Mouse (Mus musculus) limb, embryonic 12.5 days (tissue): Measurements from ENCODE around the gene Gm10234. TPM values are rescaled to one million over a fixed set of nuclear protein-coding genes. Genes with fewer than 3 reads are reported as not detected.

Experiments used
- ATAC-seq: fragments of 200-750 bp; cut with Nextera tagmentation; 2 replicates; pipeline ENCODE4 v1.8.0; 2017; ENCODE audit warnings: low read depth, moderate TSS enrichment; ENCODE audit not compliant: insufficient number of reproducible peaks, insufficient read depth, low FRiP score, low TSS enrichment
- H3K27ac ChIP-seq: fragments of 300-500 bp; sonication (generic); 2 replicates; pipeline ENCODE4 v1.5.1; 2016; ENCODE audit warnings: mild to moderate bottlenecking, moderate library complexity
- H3K27me3 ChIP-seq: fragments of 300-500 bp; sonication (generic); 2 replicates; pipeline ENCODE4 v1.6.1; 2016; ENCODE audit warnings: mild to moderate bottlenecking, moderate library complexity
- H3K36me3 ChIP-seq: fragments of 300-500 bp; sonication (generic); 2 replicates; pipeline ENCODE4 v1.6.1; 2016; ENCODE audit warnings: mild to moderate bottlenecking, moderate library complexity
- H3K4me1 ChIP-seq: fragments of 300-500 bp; sonication (generic); replicated peaks from 2 replicates; pipeline ENCODE4 v1.6.1; 2016
- H3K4me2 ChIP-seq: fragments of 300-500 bp; sonication (generic); 2 replicates; pipeline ENCODE4 v1.6.1; 2016; ENCODE audit warnings: mild to moderate bottlenecking, moderate library complexity
- H3K4me3 ChIP-seq: fragments of 300-500 bp; sonication (generic); replicated peaks from 2 replicates; pipeline ENCODE4 v1.5.1; 2016; ENCODE audit warnings: mild to moderate bottlenecking
- H3K9ac ChIP-seq: fragments of 300-500 bp; sonication (generic); replicated peaks from 2 replicates; pipeline ENCODE4 v1.6.1; 2016; ENCODE audit warnings: mild to moderate bottlenecking, moderate library complexity
- H3K9me3 ChIP-seq: fragments of 300-500 bp; sonication (generic); 2 replicates; pipeline ENCODE4 v1.6.1; 2016; ENCODE audit warnings: mild to moderate bottlenecking, moderate library complexity
- WGBS: fragments of 180-500 bp; shearing (Covaris S2); methylation state at CpG from one replicate; pipeline ENCODE4 v1.1.7; 2016; 5-methylcytosine and 5-hydroxymethylcytosine counted together
- polyA plus RNA-seq: library from polyadenylated mRNA; unstranded; fragments of >200 nt; fragmentation: Nextera tagmentation; extraction: Ambion mirVana; gene quantifications from 2 replicates; pipeline ENCODE4 v1.2.1, GENCODE M21; 2016

Gene Gm10234
- not detected in 2 replicates for polyA plus RNA-seq

- H3K36me3 ChIP-seq: no peaks in the 10 kb centered on the region
- H3K9ac ChIP-seq: no peak within 1 kb of the TSS
- H3K4me2 ChIP-seq: no peak within 1 kb of the TSS
- no peaks in the 10 kb centered on the region for H3K4me1 ChIP-seq
- no peaks in the 10 kb centered on the region for H3K27me3 ChIP-seq
- ATAC-seq: no peak
- no peaks in the 10 kb centered on the region for H3K9me3 ChIP-seq
- no peak within 1 kb of the TSS for H3K27ac ChIP-seq
- no peak within 1 kb of the TSS for H3K4me3 ChIP-seq
Measured at GRCm38 (mm10) chr6:95321812-95322211, at the start of gene Gm10234. Gene Gm10234, plus strand, starts transcription at chr6:95322112.

DNA sequence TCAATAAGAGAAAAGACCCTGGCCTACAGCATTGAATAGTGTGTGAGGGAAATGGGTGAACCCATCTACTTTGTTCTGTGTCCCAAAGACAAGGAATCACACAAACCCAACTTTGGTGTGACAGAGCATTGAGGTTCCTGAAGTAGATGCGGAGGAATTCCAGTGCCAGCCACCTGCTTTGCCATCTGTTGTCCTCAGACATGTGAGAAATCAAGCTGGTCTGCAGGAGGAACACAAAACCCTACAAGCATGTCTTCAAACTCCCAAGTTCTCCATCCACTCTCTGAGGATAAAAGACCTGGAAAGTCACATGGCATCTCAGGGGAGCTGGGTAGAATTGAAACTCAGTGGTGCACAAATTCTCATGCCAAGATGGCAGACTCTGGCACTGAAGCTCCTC, 44.3 kb upstream of the Gm10234 start:
- Histone ChIP-seq H3K27me3 (no peaks in the 10 kb centered on the region), H3K9me3 (no peaks in the 10 kb centered on the region), H3K4me2 (no peak overlapping the region), H3K4me1 (no peaks in the 10 kb centered on the region), H3K27ac (no peak overlapping the region), H3K4me3 (no peak overlapping the region), H3K36me3 (no peaks in the 10 kb centered on the region), H3K9ac (no peak overlapping the region)
- 96% methylated on average over 1 of the region's 1 CpGs for WGBS
- no peak for ATAC-seq

DNA sequence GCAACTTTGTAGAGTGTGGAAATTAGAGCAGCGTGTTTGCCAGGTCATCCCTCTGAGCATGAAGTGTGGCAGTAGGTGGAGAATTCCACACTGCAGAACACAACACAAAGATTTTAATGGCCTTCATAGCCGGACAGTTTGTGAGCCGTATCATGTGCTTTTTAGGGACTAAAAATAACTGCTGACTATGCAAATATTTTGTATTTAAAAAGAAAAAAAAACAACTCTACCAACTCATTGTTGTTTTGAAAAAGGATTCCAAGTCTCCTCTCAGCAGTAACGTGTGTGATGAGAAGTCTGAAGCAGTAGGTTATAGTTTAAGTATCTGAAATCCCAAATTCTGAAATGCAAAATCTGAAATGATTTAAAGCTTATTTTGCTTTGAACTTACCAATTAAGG, 25.9 kb upstream of the Gm10234 start:
- no peak overlapping the region for H3K27ac ChIP-seq
- 76% methylated on average over 4 of the region's 4 CpGs for WGBS
- no peak overlapping the region for H3K4me2 ChIP-seq
- H3K4me3 ChIP-seq: no peak overlapping the region
- no peak overlapping the region for H3K9ac ChIP-seq
- no peaks in the 10 kb centered on the region for H3K4me1 ChIP-seq
- H3K9me3 ChIP-seq: no peaks in the 10 kb centered on the region
- ATAC-seq: no peak
- H3K36me3 ChIP-seq: no peaks in the 10 kb centered on the region
- H3K27me3 ChIP-seq: no peaks in the 10 kb centered on the region

DNA sequence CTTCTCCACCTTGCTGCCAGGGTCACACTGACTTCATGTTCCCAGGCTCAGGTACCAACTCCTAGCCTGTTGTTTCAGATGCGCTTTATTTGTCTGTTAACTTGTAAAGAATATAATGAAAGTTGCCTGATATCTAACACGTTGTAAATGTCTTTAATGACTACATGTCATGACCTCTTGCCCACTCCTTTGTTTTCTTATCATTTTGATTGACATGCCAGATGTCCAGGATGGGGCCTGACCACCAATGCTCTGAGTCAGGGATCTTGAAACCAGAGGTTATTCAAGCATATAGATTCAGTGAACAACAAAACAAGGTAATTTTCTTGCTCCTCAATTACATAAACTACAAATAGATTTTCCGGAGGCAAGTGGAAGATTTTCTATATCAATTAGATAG, 23.5 kb upstream of the Gm10234 start:
- H3K4me1 ChIP-seq: no peaks in the 10 kb centered on the region
- H3K9ac ChIP-seq: no peak overlapping the region
- 80% methylated on average over 3 of the region's 3 CpGs for WGBS
- H3K9me3 ChIP-seq: no peaks in the 10 kb centered on the region
- no peaks in the 10 kb centered on the region for H3K36me3 ChIP-seq
- no peak overlapping the region for H3K4me3 ChIP-seq
- H3K27ac ChIP-seq: no peak overlapping the region
- no peak for ATAC-seq
- H3K27me3 ChIP-seq: no peaks in the 10 kb centered on the region
- no peak overlapping the region for H3K4me2 ChIP-seq

DNA sequence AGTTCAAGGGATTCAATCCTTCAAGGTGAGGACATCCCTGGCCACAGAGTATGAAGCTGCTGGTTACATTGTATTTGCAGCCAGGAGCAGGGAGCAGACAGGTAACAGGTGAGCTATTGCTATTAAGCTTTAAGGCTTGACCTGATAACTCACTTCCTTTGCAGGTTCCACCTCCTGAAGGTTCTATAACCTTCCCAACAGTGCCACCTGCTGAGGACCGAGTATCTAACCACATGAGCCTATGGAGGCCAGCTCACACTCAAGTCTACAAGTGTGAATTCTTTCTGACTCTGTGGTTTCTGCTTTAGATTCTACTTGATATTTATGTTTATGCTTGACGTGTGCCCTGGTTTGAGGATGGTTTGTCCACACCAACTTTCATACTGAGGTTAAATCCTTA, 21.3 kb upstream of the Gm10234 start:
- H3K4me3 ChIP-seq: no peak overlapping the region
- H3K27me3 ChIP-seq: no peaks in the 10 kb centered on the region
- no peak overlapping the region for H3K4me2 ChIP-seq
- no peak overlapping the region for H3K9ac ChIP-seq
- 74% methylated on average over 2 of the region's 2 CpGs for whole genome bisulfite sequencing
- no peaks in the 10 kb centered on the region for H3K36me3 ChIP-seq
- no peaks in the 10 kb centered on the region for H3K9me3 ChIP-seq
- no peaks in the 10 kb centered on the region for H3K4me1 ChIP-seq
- no peak overlapping the region for H3K27ac ChIP-seq
- no peak for ATAC-seq

- peaks cover 10% of the 10 kb centered on the region; the same call in 1 of the 2 replicates for H3K4me1 ChIP-seq
- 52% methylated on average over 5 of the region's 5 CpGs for WGBS
Measured at GRCm38 (mm10) chr6:95331191-95331590, 9.3 kb downstream of the Gm10234 start.

GRCm38 (mm10) chr6:95334781-95335180, 12.9 kb downstream of the Gm10234 start:
- Histone ChIP-seq H3K27ac (no peak overlapping the region), H3K27me3 (no peaks in the 10 kb centered on the region), H3K4me2 (no peak overlapping the region), H3K4me1 (peaks cover 10% of the 10 kb centered on the region; the same call in 1 of the 2 replicates), H3K4me3 (no peak overlapping the region), H3K9ac (no peak overlapping the region), H3K36me3 (no peaks in the 10 kb centered on the region), H3K9me3 (no peaks in the 10 kb centered on the region)
- no peak for ATAC-seq
- WGBS: 85% methylated on average over 6 of the region's 6 CpGs

More at GRCm38 (mm10) chr6:95331191-95331590, 9.3 kb downstream of the Gm10234 start:
- Histone ChIP-seq H3K9ac (no peak overlapping the region), H3K36me3 (no peaks in the 10 kb centered on the region), H3K27me3 (no peaks in the 10 kb centered on the region), H3K4me3 (no peak overlapping the region), H3K4me2 (no peak overlapping the region), H3K27ac (no peak overlapping the region), H3K9me3 (no peaks in the 10 kb centered on the region)
- no peak for ATAC-seq

DNA sequence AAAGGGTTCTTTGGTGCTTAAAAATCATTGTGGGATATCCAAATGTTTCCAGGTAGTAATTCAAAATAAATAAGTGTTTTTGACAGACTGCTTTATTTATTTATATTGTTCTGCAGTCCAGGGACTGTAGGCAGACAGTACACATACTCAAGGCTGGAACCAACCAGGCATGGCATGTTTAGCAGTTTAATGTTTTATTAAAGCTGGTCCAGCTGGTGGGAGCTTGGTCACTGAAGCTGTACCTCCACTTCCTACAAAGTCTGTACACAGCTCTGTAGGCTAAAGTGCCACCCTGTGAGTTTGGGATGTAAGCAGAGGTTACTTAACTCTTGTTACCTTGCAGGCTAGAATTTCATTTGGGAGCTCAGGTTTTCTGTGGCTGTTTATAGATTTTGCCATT, 27.5 kb downstream of the Gm10234 start:
- no peaks in the 10 kb centered on the region for H3K36me3 ChIP-seq
- H3K4me3 ChIP-seq: no peak overlapping the region
- H3K9me3 ChIP-seq: no peaks in the 10 kb centered on the region
- ATAC-seq: no peak
- H3K27me3 ChIP-seq: no peaks in the 10 kb centered on the region
- H3K27ac ChIP-seq: no peak overlapping the region
- no peak overlapping the region for H3K9ac ChIP-seq
- H3K4me1 ChIP-seq: no peaks in the 10 kb centered on the region
- no peak overlapping the region for H3K4me2 ChIP-seq

- Histone ChIP-seq H3K4me1 (peaks cover 4% of the 10 kb centered on the region; the same call in 1 of the 2 replicates), H3K9ac (no peak overlapping the region), H3K36me3 (no peaks in the 10 kb centered on the region), H3K4me3 (no peak overlapping the region), H3K9me3 (no peaks in the 10 kb centered on the region), H3K4me2 (no peak overlapping the region), H3K27ac (no peak overlapping the region), H3K27me3 (no peaks in the 10 kb centered on the region)
- ATAC-seq: no peak
- 85% methylated on average over 7 of the region's 7 CpGs for WGBS
Measured at GRCm38 (mm10) chr6:95353043-95353442, 31.1 kb downstream of the Gm10234 start.

- Histone ChIP-seq H3K4me2 (no peak overlapping the region), H3K27ac (no peak overlapping the region), H3K9ac (no peak overlapping the region), H3K4me1 (peaks cover 4% of the 10 kb centered on the region; the same call in 1 of the 2 replicates), H3K36me3 (no peaks in the 10 kb centered on the region), H3K9me3 (no peaks in the 10 kb centered on the region), H3K4me3 (no peak overlapping the region), H3K27me3 (no peaks in the 10 kb centered on the region)
- 88% methylated on average over 1 of the region's 1 CpGs for WGBS
- ATAC-seq: no peak
Measured at GRCm38 (mm10) chr6:95353886-95354285, 32.0 kb downstream of the Gm10234 start.

- WGBS: 88% methylated on average over 5 of the region's 5 CpGs
- ATAC-seq: no peak
- Histone ChIP-seq H3K9me3 (no peaks in the 10 kb centered on the region), H3K27ac (no peak overlapping the region), H3K4me1 (peaks cover 4% of the 10 kb centered on the region; the same call in 1 of the 2 replicates), H3K27me3 (no peaks in the 10 kb centered on the region), H3K36me3 (no peaks in the 10 kb centered on the region), H3K4me2 (no peak overlapping the region), H3K9ac (no peak overlapping the region), H3K4me3 (no peak overlapping the region)
Measured at GRCm38 (mm10) chr6:95360084-95360483, 38.2 kb downstream of the Gm10234 start.

DNA sequence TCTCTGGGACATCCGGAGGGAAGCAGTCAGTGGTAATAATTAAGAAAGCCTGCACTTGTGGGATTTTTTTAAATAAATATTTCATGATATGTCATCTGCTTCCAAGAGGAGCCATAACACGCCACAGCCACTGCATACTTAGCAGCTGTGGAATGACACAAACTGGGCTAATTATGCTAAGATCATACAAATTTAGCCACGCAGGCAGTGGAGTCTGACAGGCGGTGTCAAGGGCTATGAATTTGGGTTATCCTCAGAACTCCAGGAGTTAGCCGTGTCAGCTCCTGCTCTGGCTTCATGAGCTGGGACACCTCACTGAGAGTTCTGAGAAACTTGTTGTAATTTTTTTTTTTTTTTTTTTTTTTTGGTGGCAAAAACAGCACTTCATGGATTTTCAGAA, 40.8 kb downstream of the Gm10234 start:
- no peak for ATAC-seq
- H3K27ac ChIP-seq: no peak overlapping the region
- H3K27me3 ChIP-seq: no peaks in the 10 kb centered on the region
- no peaks in the 10 kb centered on the region for H3K36me3 ChIP-seq
- H3K4me3 ChIP-seq: no peak overlapping the region
- H3K9me3 ChIP-seq: no peaks in the 10 kb centered on the region
- H3K4me1 ChIP-seq: no peaks in the 10 kb centered on the region
- no peak overlapping the region for H3K4me2 ChIP-seq
- 71% methylated on average over 5 of the region's 5 CpGs for WGBS
- no peak overlapping the region for H3K9ac ChIP-seq
